Mouse (Mus musculus): ENCODE data around the gene Olfr851. TPM values are rescaled to one million over a fixed set of nuclear protein-coding genes. Genes with fewer than 3 reads are reported as not detected.

The Olfr851 gene
- not detected in 2 replicates for polyA plus RNA-seq (2016; fragmentation: Nextera tagmentation; extraction: Ambion mirVana)

GRCm38 (mm10) chr9:19492995-19493394, at the start of gene Olfr851:
TSS of gene Olfr851 (plus strand) at chr9:19493295.
- Histone ChIP-seq H3K27me3 (ENCODE audit: poor library complexity, severe bottlenecking) (no peaks in the 10 kb centered on the region), H3K4me1 (no peaks in the 10 kb centered on the region), H3K36me3 (replicated peaks) (no peaks in the 10 kb centered on the region), H3K27ac (no peak within 1 kb of the TSS), H3K9me3 (peaks cover 41% of the 10 kb centered on the region), H3K4me3 (no peak within 1 kb of the TSS)
- DNase-seq (ENCODE audit: extremely low spot score, low spot score) = no peak

GRCm38 (mm10) chr9:19478148-19478547, 14.9 kb upstream of the Olfr851 start, which contains the start of gene Olfr850:
TSS of gene Olfr850 (minus strand) at chr9:19478248.
- no peak within 1 kb of the TSS for H3K4me3 ChIP-seq
- no peak within 1 kb of the TSS for H3K27ac ChIP-seq
- no peaks in the 10 kb centered on the region for H3K36me3 ChIP-seq (replicated peaks)
- peaks cover 19% of the 10 kb centered on the region; the same call in 1 of the 2 replicates for H3K9me3 ChIP-seq
- H3K27me3 ChIP-seq (ENCODE audit: poor library complexity, severe bottlenecking) = no peaks in the 10 kb centered on the region
- H3K4me1 ChIP-seq = no peaks in the 10 kb centered on the region
- no peak for DNase-seq (ENCODE audit: extremely low spot score, low spot score)

- 73% methylated on average over 1 of the region's 1 CpGs for WGBS
- no peak for DNase-seq (ENCODE audit: extremely low spot score, low spot score)
- no peaks in the 10 kb centered on the region for H3K27me3 ChIP-seq (ENCODE audit: poor library complexity, severe bottlenecking)
- H3K36me3 ChIP-seq (replicated peaks) = no peaks in the 10 kb centered on the region
- H3K4me1 ChIP-seq = no peaks in the 10 kb centered on the region
- no peak within 1 kb of the TSS for H3K27ac ChIP-seq
- peaks cover 26% of the 10 kb centered on the region for H3K9me3 ChIP-seq
- H3K4me3 ChIP-seq = no peak within 1 kb of the TSS
Measured at GRCm38 (mm10) chr9:19540976-19541375, 47.9 kb downstream of the Olfr851 start, which contains the start of gene Olfr853. TSS of gene Olfr853 (minus strand) at chr9:19541076.

Other genes with a start within 250 kb of the Olfr851 start
- gene Olfr843, start 241.3 kb upstream of the Olfr851 start, polyA plus RNA-seq (2016; fragmentation: Nextera tagmentation; extraction: Ambion mirVana) = not detected in 2 replicates
- gene Olfr844, start 176.9 kb upstream of the Olfr851 start, polyA plus RNA-seq (2016; fragmentation: Nextera tagmentation; extraction: Ambion mirVana) = not detected in 2 replicates
- gene Olfr845, start 156.8 kb upstream of the Olfr851 start, polyA plus RNA-seq (2016; fragmentation: Nextera tagmentation; extraction: Ambion mirVana) = not detected in 2 replicates
- gene Olfr846, start 129.3 kb upstream of the Olfr851 start, polyA plus RNA-seq (2016; fragmentation: Nextera tagmentation; extraction: Ambion mirVana) = not detected in 2 replicates
- gene Olfr847, start 114.6 kb upstream of the Olfr851 start, polyA plus RNA-seq (2016; fragmentation: Nextera tagmentation; extraction: Ambion mirVana) = not detected in 2 replicates
- not detected in 2 replicates for gene Olfr849, start 53.0 kb upstream of the Olfr851 start, polyA plus RNA-seq (2016; fragmentation: Nextera tagmentation; extraction: Ambion mirVana)
- not detected in 2 replicates for gene Olfr850, start 15.0 kb upstream of the Olfr851 start, polyA plus RNA-seq (2016; fragmentation: Nextera tagmentation; extraction: Ambion mirVana)
- not detected in 2 replicates for gene Olfr853, start 47.8 kb downstream of the Olfr851 start, polyA plus RNA-seq (2016; fragmentation: Nextera tagmentation; extraction: Ambion mirVana)
- not detected in 2 replicates for gene Olfr854, start 74.1 kb downstream of the Olfr851 start, polyA plus RNA-seq (2016; fragmentation: Nextera tagmentation; extraction: Ambion mirVana)
- gene Olfr855, start 89.3 kb downstream of the Olfr851 start, polyA plus RNA-seq (2016; fragmentation: Nextera tagmentation; extraction: Ambion mirVana) = not detected in 2 replicates
- gene Zfp317, start 128.8 kb downstream of the Olfr851 start, polyA plus RNA-seq (2016; fragmentation: Nextera tagmentation; extraction: Ambion mirVana) = 38.6 and 38.7 TPM in 2 replicates
- not detected in 2 replicates for gene Olfr857, start 216.1 kb downstream of the Olfr851 start, polyA plus RNA-seq (2016; fragmentation: Nextera tagmentation; extraction: Ambion mirVana)